ENCODE assay signal across 32 mouse cellular contexts in the genomic region with DNA sequence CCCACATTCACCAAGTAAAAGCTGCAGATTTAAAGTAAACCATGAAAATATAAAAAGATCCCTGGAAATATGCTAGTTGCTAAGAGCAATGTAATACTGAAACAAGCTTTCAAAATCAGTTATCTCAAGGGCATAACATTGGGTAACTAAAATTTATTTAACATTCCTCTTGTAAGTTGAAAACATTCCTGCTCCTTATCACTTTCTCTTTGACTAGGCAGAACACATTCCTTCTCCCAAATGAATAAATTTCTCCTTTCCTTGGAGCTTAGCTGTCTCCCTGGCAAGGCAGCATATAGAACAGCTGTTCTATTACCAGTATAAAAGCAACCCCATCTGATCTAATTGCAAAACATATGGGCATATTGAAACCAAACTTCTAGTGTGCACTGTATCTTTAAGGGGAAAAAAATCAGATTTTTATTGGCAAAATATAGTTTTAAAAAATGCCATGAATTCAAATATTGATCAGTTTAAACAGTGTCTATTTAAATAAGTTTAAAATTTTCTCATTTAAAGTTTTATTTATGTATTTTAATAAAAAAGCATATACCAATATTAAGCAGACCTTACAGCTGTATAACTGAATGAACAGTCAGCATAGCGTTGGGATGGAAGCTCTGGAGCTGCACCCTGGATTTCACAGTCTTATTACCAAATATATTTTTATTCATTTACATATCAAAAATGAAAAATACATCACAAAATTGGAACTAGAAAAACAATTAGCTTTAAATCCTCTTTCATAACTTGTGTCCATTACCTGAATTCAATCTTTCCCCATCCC. TPM values are rescaled to one million over a fixed set of nuclear protein-coding genes. Genes with fewer than 3 reads are reported as not detected.
DNase-seq lines count a peak whose midpoint lies in the region; ATAC-seq and TF ChIP-seq lines count a peak whose summit lies in the region.
"Had no signal": no experiment of that assay in that cellular context is flagged by ENCODE, and none has a peak within 500 bp of the region (broad histone marks: within the 10 kb centered on the region; RNA-seq: fewer than 3 reads in every experiment).

No protein-coding gene starts in this region.

- H3K36me3 ChIP-seq in kidney, postnatal 0 days (ENCODE audit: insufficient read depth, low read length), result no peaks in the 10 kb centered on the region
- no peaks in the 10 kb centered on the region for H3K36me3 ChIP-seq in kidney, embryonic 15.5 days
- H3K36me3 ChIP-seq in lung, embryonic 15.5 days, result no peaks in the 10 kb centered on the region
- no peaks in the 10 kb centered on the region for H3K36me3 ChIP-seq in forebrain, postnatal 0 days (ENCODE audit: insufficient read depth)
- H3K36me3 ChIP-seq: embryonic facial prominence, embryonic 10.5 days; embryonic facial prominence, embryonic 15.5 days; heart, embryonic 13.5 days; limb, embryonic 10.5 days; limb, embryonic 15.5 days; liver, embryonic 15.5 days; midbrain, embryonic 12.5 days; neural tube, embryonic 12.5 days had no signal

- no peaks in the 10 kb centered on the region for H3K9me3 ChIP-seq in kidney, postnatal 0 days (replicated peaks; ENCODE audit: low read length)
- H3K9me3 ChIP-seq in kidney, embryonic 15.5 days (replicated peaks), result no peaks in the 10 kb centered on the region
- H3K9me3 ChIP-seq in lung, embryonic 15.5 days, result no peaks in the 10 kb centered on the region
- no peaks in the 10 kb centered on the region for H3K9me3 ChIP-seq in forebrain, postnatal 0 days (ENCODE audit: low read length)
- H3K9me3 ChIP-seq: embryonic facial prominence, embryonic 10.5 days; embryonic facial prominence, embryonic 15.5 days; heart, embryonic 13.5 days; limb, embryonic 10.5 days; limb, embryonic 15.5 days; liver, embryonic 15.5 days; megakaryocyte, embryonic 14.5 days; midbrain, embryonic 12.5 days; neural tube, embryonic 12.5 days had no signal

- no peaks in the 10 kb centered on the region for H3K27me3 ChIP-seq in kidney, postnatal 0 days (ENCODE audit: insufficient read depth, low read length)
- H3K27me3 ChIP-seq in kidney, embryonic 15.5 days, result no peaks in the 10 kb centered on the region
- H3K27me3 ChIP-seq in lung, embryonic 15.5 days, result no peaks in the 10 kb centered on the region
- no peaks in the 10 kb centered on the region for H3K27me3 ChIP-seq in forebrain, postnatal 0 days (ENCODE audit: insufficient read depth, low read length)
- H3K27me3 ChIP-seq: embryonic facial prominence, embryonic 15.5 days; heart, embryonic 13.5 days; limb, embryonic 15.5 days; liver, embryonic 15.5 days; megakaryocyte, embryonic 14.5 days; midbrain, embryonic 12.5 days; neural tube, embryonic 12.5 days had no signal

- peak; percentile 48 for DNase-seq in kidney, postnatal 0 days (ENCODE audit: low spot score)
- DNase-seq in lung, postnatal 36 days, result no peak
- DNase-seq in brain, embryonic 14.5 days (ENCODE audit: low read depth), result peak; percentile 76
- no peak for DNase-seq in forebrain, postnatal 0 days
- DNase-seq in gastrocnemius, postnatal 14 days, result no peak
- DNase-seq: adrenal gland, postnatal 25 days; cerebellum, adult 2 months; cerebellum, postnatal 14 days; heart, postnatal 10 days; kidney, adult 9 months; kidney, postnatal 25 days; lung, postnatal 4 days; right cerebral cortex, adult 18-20 months; spleen, adult 18-20 months; thymus, adult 2 months; thymus, postnatal 4 days had no signal

- H3K4me3 ChIP-seq in kidney, postnatal 0 days (replicated peaks; ENCODE audit: low read depth, low read length), result no peak overlapping the region
- H3K4me3 ChIP-seq in kidney, embryonic 15.5 days (replicated peaks), result no peak overlapping the region
- no peak overlapping the region for H3K4me3 ChIP-seq in lung, embryonic 15.5 days
- H3K4me3 ChIP-seq in forebrain, postnatal 0 days (ENCODE audit: low read depth, low read length), result no peak overlapping the region
- H3K4me3 ChIP-seq: embryonic facial prominence, embryonic 10.5 days; embryonic facial prominence, embryonic 15.5 days; heart, embryonic 13.5 days; limb, embryonic 10.5 days; limb, embryonic 15.5 days; liver, embryonic 15.5 days; megakaryocyte, embryonic 14.5 days; midbrain, embryonic 12.5 days; myocyte; neural tube, embryonic 12.5 days had no signal

- ATAC-seq in kidney, postnatal 0 days (replicated peaks; ENCODE audit: low FRiP score, low read depth), result no peak
- ATAC-seq in kidney, embryonic 15.5 days (replicated peaks; ENCODE audit: low FRiP score), result no peak
- no peak for ATAC-seq in lung, embryonic 15.5 days (ENCODE audit: borderline replicate concordance, extremely low read depth, low FRiP score, low TSS enrichment)
- peak; percentile 36 for ATAC-seq in forebrain, postnatal 0 days
- ATAC-seq: CD4-positive, CD25-positive, alpha-beta regulatory T cell, adult 4 months; intestine, postnatal 0 days had no signal

- intact Hi-C loops in gastrocnemius, postnatal 14 days (cut with DNase I; ENCODE audit: low total_unique reads), result no loop called here

- no peak overlapping the region for H3K9ac ChIP-seq in kidney, postnatal 0 days (ENCODE audit: low read depth, low read length)
- no peak overlapping the region for H3K9ac ChIP-seq in kidney, embryonic 15.5 days
- H3K9ac ChIP-seq in lung, embryonic 15.5 days, result no peak overlapping the region
- no peak overlapping the region for H3K9ac ChIP-seq in forebrain, postnatal 0 days
- H3K9ac ChIP-seq: embryonic facial prominence, embryonic 15.5 days; heart, embryonic 13.5 days; hindbrain, embryonic 14.5 days; limb, embryonic 15.5 days; liver, embryonic 15.5 days; midbrain, embryonic 12.5 days; neural tube, embryonic 12.5 days had no signal

- H3K27ac ChIP-seq in kidney, postnatal 0 days, result no peak overlapping the region
- H3K27ac ChIP-seq in kidney, embryonic 15.5 days, result no peak overlapping the region
- peak overlapping the region; percentile 48 for H3K27ac ChIP-seq in lung, embryonic 15.5 days
- no peak overlapping the region for H3K27ac ChIP-seq in forebrain, postnatal 0 days (ENCODE audit: low read depth, low read length)
- H3K27ac ChIP-seq: embryonic facial prominence, embryonic 10.5 days; embryonic facial prominence, embryonic 15.5 days; heart, embryonic 13.5 days; hindbrain, embryonic 14.5 days; limb, embryonic 10.5 days; limb, embryonic 15.5 days; liver, embryonic 15.5 days; midbrain, embryonic 12.5 days; neural tube, embryonic 12.5 days; stomach, postnatal 0 days had no signal

- no peak for TF ChIP-seq POLR2A in brain, embryonic 14.5 days (IDR thresholded peaks at IDR 0.05; ENCODE audit: borderline replicate concordance, extremely low read depth, insufficient read depth, insufficient read length, poor library complexity, severe bottlenecking)

- 87% methylated on average over 1 of the region's 1 CpGs for WGBS in kidney, postnatal 0 days
- whole genome bisulfite sequencing in kidney, embryonic 15.5 days, result 92% methylated on average over 1 of the region's 1 CpGs
- 82% methylated on average over 1 of the region's 1 CpGs for WGBS in lung, embryonic 15.5 days
- 77% methylated on average over 1 of the region's 1 CpGs for WGBS in forebrain, postnatal 0 days

- H3K4me1 ChIP-seq in kidney, postnatal 0 days (replicated peaks; ENCODE audit: insufficient read depth, low read length), result no peaks in the 10 kb centered on the region
- no peaks in the 10 kb centered on the region for H3K4me1 ChIP-seq in kidney, embryonic 15.5 days
- H3K4me1 ChIP-seq in lung, embryonic 15.5 days, result no peaks in the 10 kb centered on the region; the same call in 1 of the 2 replicates
- peaks cover 11% of the 10 kb centered on the region for H3K4me1 ChIP-seq in forebrain, postnatal 0 days (ENCODE audit: insufficient read depth)
- H3K4me1 ChIP-seq: embryonic facial prominence, embryonic 10.5 days; embryonic facial prominence, embryonic 15.5 days; heart, embryonic 13.5 days; limb, embryonic 10.5 days; limb, embryonic 15.5 days; liver, embryonic 15.5 days; megakaryocyte, embryonic 14.5 days; neural tube, embryonic 12.5 days had no signal

- no peak for TF ChIP-seq CTCF in kidney, postnatal 0 days (IDR thresholded peaks at IDR 0.05; ENCODE audit: low read depth)
- TF ChIP-seq CTCF in brain, embryonic 14.5 days (IDR thresholded peaks at IDR 0.05; ENCODE audit: borderline replicate concordance, extremely low read depth, insufficient read depth, insufficient read length), result no peak
- no peak for TF ChIP-seq CTCF in forebrain, postnatal 0 days (IDR thresholded peaks at IDR 0.05; ENCODE audit: low read depth)

- no peak overlapping the region for H3K4me2 ChIP-seq in kidney, postnatal 0 days (ENCODE audit: low read length)
- no peak overlapping the region for H3K4me2 ChIP-seq in kidney, embryonic 15.5 days
- H3K4me2 ChIP-seq in lung, embryonic 15.5 days, result no peak overlapping the region
- no peak overlapping the region for H3K4me2 ChIP-seq in forebrain, postnatal 0 days (ENCODE audit: low read depth)
- H3K4me2 ChIP-seq: embryonic facial prominence, embryonic 15.5 days; heart, embryonic 13.5 days; hindbrain, embryonic 14.5 days; limb, embryonic 15.5 days; liver, embryonic 15.5 days; midbrain, embryonic 12.5 days; neural tube, embryonic 12.5 days had no signal

RNA-seq across cellular contexts. Expression of a gene that starts 13.1 kb away (rescaled TPM):
- polyA plus RNA-seq in kidney, postnatal 0 days (2015; fragmentation: Nextera tagmentation; extraction: Ambion mirVana), result 11.9 and 13.4 TPM in 2 replicates
- polyA plus RNA-seq in kidney, embryonic 15.5 days (2015; fragmentation: Nextera tagmentation; extraction: Ambion mirVana), result 12.8 and 13.6 TPM in 2 replicates
- polyA plus RNA-seq in lung, embryonic 15.5 days (2015; fragmentation: Nextera tagmentation; extraction: Ambion mirVana), result 8.4 and 8.9 TPM in 2 replicates
- 28.3 and 35.1 TPM in 2 replicates for polyA plus RNA-seq in brain, embryonic 14.5 days (2012; rRNA removed)
- 60.3 and 64.9 TPM in 2 replicates for total RNA-seq in forebrain, postnatal 0 days (2014; rRNA removed)
- 28.8 and 35.4 TPM in 2 replicates for polyA plus RNA-seq in forebrain, postnatal 0 days (2015; fragmentation: Nextera tagmentation; extraction: Ambion mirVana)
- total RNA-seq in gastrocnemius, postnatal 14 days (2021), result 10 to 100 TPM in 1 of 2 experiments, 1 to 10 TPM in 1; 6.0 to 10.2 TPM

Comparison
In these comparisons a context has a peak if more than half of its experiments do, and no peak if none do; other contexts are left out.
1. DNase-seq: peak in kidney, postnatal 0 days (single experiment) and brain, embryonic 14.5 days (single experiment); none in lung, postnatal 36 days (single experiment), forebrain, postnatal 0 days (single experiment) and gastrocnemius, postnatal 14 days (single experiment).